Mouse (Mus musculus) liver, embryonic 15.5 days (tissue): ENCODE results near the gene Kcna7. TPM values are rescaled to one million over a fixed set of nuclear protein-coding genes. Genes with fewer than 3 reads are reported as not detected.

Source experiments
- ATAC-seq: fragments of 200-750 bp; cut with Nextera tagmentation; 2 replicates; pipeline ENCODE4 v1.8.0; 2017; ENCODE audit warnings: moderate number of reproducible peaks, mild to moderate bottlenecking, moderate library complexity; ENCODE audit not compliant: insufficient read depth
- H3K27ac ChIP-seq: fragments of 300-500 bp; sonication (generic); replicated peaks from 2 replicates; pipeline ENCODE4 v1.5.1; 2015; ENCODE audit warnings: mild to moderate bottlenecking, inconsistent platforms
- H3K27me3 ChIP-seq: fragments of 300-500 bp; sonication (generic); 2 replicates; pipeline ENCODE4 v1.6.1; 2015; ENCODE audit warnings: mild to moderate bottlenecking, inconsistent platforms
- H3K36me3 ChIP-seq: fragments of 300-500 bp; sonication (generic); replicated peaks from 2 replicates; pipeline ENCODE4 v1.6.1; 2015; ENCODE audit warnings: moderate library complexity, mild to moderate bottlenecking, inconsistent platforms
- H3K4me1 ChIP-seq: fragments of 300-500 bp; sonication (generic); replicated peaks from 2 replicates; pipeline ENCODE4 v1.6.1; 2015; ENCODE audit warnings: inconsistent platforms
- H3K4me2 ChIP-seq: fragments of 300-500 bp; sonication (generic); 2 replicates; pipeline ENCODE4 v1.6.1; 2015; ENCODE audit warnings: moderate library complexity, mild to moderate bottlenecking, inconsistent platforms
- H3K4me3 ChIP-seq: fragments of 300-500 bp; sonication (generic); replicated peaks from 2 replicates; pipeline ENCODE4 v1.5.1; 2015; ENCODE audit warnings: mild to moderate bottlenecking, inconsistent platforms
- H3K9ac ChIP-seq: fragments of 300-500 bp; sonication (generic); 2 replicates; pipeline ENCODE4 v1.6.1; 2015; ENCODE audit warnings: moderate library complexity, mild to moderate bottlenecking, inconsistent platforms
- H3K9me3 ChIP-seq: fragments of 300-500 bp; sonication (generic); replicated peaks from 2 replicates; pipeline ENCODE4 v1.6.1; 2016; ENCODE audit warnings: inconsistent platforms
- WGBS: fragments of 180-500 bp; shearing (Covaris S2); methylation state at CpG from one replicate; pipeline ENCODE4 v1.1.7; 2015; ENCODE audit warnings: mixed read lengths; ENCODE audit not compliant: insufficient replicate concordance; 5-methylcytosine and 5-hydroxymethylcytosine counted together
- polyA plus RNA-seq: library from polyadenylated mRNA; unstranded; fragments of >200 nt; fragmentation: Nextera tagmentation; extraction: Ambion mirVana; gene quantifications from 2 replicates; pipeline ENCODE4 v1.2.1, GENCODE M21; 2015

Gene Kcna7
- polyA plus RNA-seq, 1 experiment from 2014 or later: not detected

DNA sequence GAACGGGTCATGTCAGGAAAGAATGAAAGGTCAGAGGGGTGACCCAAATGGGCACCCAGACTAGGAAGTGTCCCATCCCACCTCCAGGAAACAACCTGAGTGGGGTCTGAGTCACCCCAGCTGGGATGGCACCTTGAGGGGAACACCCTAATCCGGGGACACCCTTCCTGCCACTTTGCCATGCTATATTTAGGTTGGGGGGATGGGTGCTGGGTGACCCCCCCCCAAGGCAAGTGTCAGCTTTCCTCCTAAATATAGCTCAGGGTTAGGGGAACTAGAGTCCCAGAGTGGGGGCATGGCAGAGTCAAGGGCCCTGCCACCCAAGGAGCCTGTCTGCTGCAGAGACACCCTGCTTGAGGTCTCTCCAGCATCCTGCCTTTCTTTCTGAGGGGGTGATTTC, 7.0 kb downstream of the Kcna7 start:
- ATAC-seq: no peak
- peaks cover 22% of the 10 kb centered on the region for H3K4me1 ChIP-seq
- H3K36me3 ChIP-seq: no peaks in the 10 kb centered on the region
- WGBS: 67% methylated on average over 2 of the region's 2 CpGs
- H3K4me2 ChIP-seq: no peak overlapping the region
- H3K27ac ChIP-seq: no peak overlapping the region
- no peak overlapping the region for H3K4me3 ChIP-seq
- H3K9ac ChIP-seq: no peak overlapping the region
- no peaks in the 10 kb centered on the region for H3K9me3 ChIP-seq
- H3K27me3 ChIP-seq: peaks cover 100% of the 10 kb centered on the region

DNA sequence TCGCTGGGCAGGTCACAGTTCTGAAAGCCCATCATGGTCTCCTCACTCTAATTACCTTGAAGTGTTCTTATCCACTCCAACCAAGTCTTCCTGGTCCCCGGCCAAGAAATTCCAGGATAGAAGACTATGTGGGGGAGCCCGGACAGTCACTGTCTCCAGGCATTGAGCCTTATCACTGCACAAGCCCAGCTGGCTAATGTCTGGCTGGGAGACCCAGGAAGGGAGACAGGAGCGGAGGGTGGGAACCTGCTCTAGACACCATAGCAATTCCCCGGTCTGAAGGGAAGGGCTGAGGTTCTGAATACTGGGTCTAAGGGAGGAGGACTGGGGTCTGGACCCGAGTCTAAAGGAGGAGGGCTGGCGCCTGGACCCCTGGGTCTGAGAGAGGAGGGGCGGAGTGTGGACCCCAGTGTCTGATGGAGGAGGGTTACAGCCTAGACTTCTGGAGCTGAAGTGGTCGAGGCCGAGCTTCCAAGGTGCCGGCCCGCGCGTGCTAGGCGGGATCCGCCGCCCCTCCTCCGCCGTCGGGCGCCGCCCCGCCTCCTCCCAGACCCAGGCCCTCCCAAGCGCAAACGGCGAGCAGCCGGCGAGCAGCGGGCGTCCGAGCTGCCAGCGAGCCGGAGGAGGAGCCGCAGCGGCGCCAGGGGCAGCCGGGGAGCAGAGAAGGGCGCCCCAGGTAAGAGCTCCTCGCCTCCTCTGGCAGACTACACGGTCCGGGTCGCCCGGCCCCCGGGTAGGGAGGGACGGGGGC, 7.8 kb downstream of the Kcna7 start, which contains the start of gene Ntf5:
Gene Ntf5, plus strand, starts transcription at position 583 of the 751 bp plus-strand sequence.
- peak within 1 kb of the TSS; percentile 65 for H3K4me2 ChIP-seq
- WGBS: 3% methylated on average over 43 of the region's 45 CpGs
- H3K9me3 ChIP-seq: no peaks in the 10 kb centered on the region
- ATAC-seq: 0 out of 2 replicates have a peak, but pooled peaks have one; percentile 7
- peaks cover 22% of the 10 kb centered on the region for H3K4me1 ChIP-seq
- peak within 1 kb of the TSS; percentile 46 for H3K4me3 ChIP-seq
- no peaks in the 10 kb centered on the region for H3K36me3 ChIP-seq
- no peak within 1 kb of the TSS for H3K27ac ChIP-seq
- H3K27me3 ChIP-seq: peaks cover 100% of the 10 kb centered on the region
- no peak within 1 kb of the TSS for H3K9ac ChIP-seq

DNA sequence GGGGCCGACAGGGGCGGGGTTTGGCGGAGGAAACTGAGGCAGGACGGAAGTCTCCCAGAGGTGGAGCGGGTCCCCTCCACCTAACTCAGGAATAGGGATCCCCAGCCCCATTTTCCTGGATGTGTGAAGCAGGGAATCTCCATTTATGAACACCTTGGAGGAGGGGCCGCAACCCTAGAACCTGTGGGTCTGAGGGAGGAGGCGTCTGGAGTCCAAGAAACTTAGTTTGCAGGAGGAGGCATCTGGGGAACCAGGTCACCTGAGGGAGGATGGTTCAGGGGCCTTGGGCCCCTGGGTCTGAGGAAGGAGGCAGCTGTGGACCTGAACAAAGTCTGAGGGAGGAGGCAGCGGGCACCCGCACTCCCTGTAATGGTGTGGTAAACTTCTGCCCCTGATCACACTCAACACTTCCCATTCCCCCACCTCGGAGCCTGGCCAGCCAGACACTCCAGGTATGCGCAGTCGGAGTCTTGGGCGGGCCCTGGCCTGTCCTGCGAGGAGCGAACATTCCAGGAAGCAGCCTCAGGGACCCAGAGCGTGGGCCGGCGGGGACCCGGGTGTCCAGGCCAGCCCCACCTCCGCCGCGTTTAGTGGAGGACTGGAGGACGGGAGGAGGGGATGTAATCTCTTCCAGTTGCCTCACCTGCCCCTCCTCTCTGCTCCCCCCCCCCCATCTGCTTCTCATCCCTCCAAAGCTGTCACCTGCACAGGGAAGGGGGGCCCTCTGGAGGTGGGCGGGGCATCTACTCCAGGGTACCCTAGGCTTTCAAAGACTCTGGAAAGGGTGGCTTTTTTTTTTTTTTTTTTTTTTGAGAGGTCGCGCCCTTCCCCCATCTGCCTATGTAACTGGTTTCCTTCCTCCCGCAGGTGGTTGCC, 8.6 kb downstream of the Kcna7 start:
- Histone ChIP-seq H3K4me3 (peak overlapping the region; percentile 46), H3K4me1 (peaks cover 22% of the 10 kb centered on the region), H3K9ac (no peak overlapping the region), H3K27ac (no peak overlapping the region), H3K4me2 (peak overlapping the region; percentile 65), H3K36me3 (no peaks in the 10 kb centered on the region), H3K27me3 (peaks cover 100% of the 10 kb centered on the region), H3K9me3 (no peaks in the 10 kb centered on the region)
- WGBS: 2% methylated on average over 27 of the region's 27 CpGs
- ATAC-seq: 0 out of 2 replicates have a peak, but pooled peaks have one; percentile 7

DNA sequence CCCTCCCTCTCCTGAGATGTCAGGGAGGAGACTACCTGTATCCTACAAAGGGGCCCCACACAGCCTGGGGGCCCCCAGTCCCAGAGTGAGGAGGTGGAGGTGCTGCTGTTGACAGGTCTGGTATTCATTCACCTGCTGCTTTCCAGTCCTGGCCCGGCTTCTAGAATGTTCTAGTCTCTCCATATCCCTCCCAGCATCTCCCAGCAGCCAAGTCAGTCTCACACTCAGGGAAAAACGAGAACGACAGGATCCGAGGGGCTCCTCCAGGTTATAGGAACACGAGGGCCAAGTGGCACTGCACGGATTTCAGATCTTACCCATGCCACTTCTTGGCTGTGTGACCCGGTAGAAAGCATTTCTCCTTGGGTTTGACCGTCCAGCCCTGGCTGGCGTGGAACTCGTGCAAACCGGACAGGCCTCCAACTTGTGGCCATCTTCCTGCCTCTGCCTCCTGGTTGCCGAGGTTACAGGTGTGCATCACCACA, 9.3 kb downstream of the Kcna7 start:
- peaks cover 22% of the 10 kb centered on the region for H3K4me1 ChIP-seq
- H3K27ac ChIP-seq: no peak overlapping the region
- ATAC-seq: no peak
- peaks cover 100% of the 10 kb centered on the region for H3K27me3 ChIP-seq
- WGBS: 18% methylated on average over 12 of the region's 12 CpGs
- H3K4me2 ChIP-seq: no peak overlapping the region
- H3K4me3 ChIP-seq: no peak overlapping the region
- no peak overlapping the region for H3K9ac ChIP-seq
- H3K36me3 ChIP-seq: no peaks in the 10 kb centered on the region
- no peaks in the 10 kb centered on the region for H3K9me3 ChIP-seq

DNA sequence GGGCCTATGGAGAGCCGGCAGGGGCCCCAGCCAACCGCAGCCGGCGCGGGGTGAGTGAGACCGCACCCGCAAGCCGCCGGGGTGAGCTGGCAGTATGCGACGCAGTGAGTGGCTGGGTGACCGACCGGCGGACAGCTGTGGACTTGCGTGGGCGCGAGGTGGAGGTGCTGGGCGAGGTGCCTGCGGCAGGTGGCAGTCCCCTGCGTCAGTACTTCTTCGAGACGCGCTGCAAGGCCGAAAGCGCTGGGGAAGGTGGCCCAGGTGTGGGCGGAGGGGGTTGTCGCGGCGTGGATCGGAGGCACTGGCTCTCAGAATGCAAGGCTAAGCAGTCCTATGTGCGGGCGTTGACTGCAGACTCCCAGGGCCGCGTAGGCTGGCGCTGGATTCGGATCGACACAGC, 10.2 kb downstream of the Kcna7 start:
- Histone ChIP-seq H3K9me3 (no peaks in the 10 kb centered on the region), H3K9ac (no peak overlapping the region), H3K27ac (no peak overlapping the region), H3K4me3 (no peak overlapping the region), H3K36me3 (no peaks in the 10 kb centered on the region), H3K27me3 (peaks cover 100% of the 10 kb centered on the region), H3K4me2 (peak overlapping the region; percentile 10; the same call in 1 of the 2 replicates), H3K4me1 (peaks cover 22% of the 10 kb centered on the region)
- ATAC-seq: no peak
- 8% methylated on average over 37 of the region's 37 CpGs for WGBS

DNA sequence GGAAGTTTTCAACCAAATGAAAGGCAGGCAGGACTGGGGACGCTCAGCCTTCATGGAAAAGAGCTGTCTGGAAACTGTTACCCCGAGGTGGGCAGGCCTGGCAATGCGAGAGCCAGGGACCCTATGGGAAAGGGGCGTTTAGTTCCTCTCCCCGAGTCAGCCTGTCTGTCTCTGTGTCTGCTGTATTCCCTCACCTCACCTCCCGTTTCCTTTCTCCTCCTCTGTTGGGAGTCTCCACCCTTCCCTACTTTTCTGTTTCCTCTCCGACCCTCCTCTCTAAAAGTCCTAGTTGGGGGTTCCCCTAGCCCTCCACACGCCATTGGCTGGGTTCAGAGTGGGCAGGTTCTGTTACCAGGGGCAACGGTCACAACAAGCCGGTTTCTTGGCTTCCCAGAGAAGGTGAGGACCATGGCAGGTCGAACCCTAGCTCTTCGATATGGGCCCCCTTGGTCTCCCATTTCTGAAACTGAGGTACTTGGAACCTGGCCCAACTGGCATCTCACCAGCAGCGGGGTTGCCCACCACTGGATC, 12.6 kb downstream of the Kcna7 start:
- Histone ChIP-seq H3K9me3 (no peaks in the 10 kb centered on the region), H3K4me1 (peaks cover 22% of the 10 kb centered on the region), H3K4me2 (no peak overlapping the region), H3K27me3 (peaks cover 82% of the 10 kb centered on the region), H3K27ac (no peak overlapping the region), H3K9ac (no peak overlapping the region), H3K4me3 (no peak overlapping the region), H3K36me3 (peaks cover 22% of the 10 kb centered on the region)
- WGBS: 9% methylated on average over 13 of the region's 13 CpGs
- no peak for ATAC-seq

DNA sequence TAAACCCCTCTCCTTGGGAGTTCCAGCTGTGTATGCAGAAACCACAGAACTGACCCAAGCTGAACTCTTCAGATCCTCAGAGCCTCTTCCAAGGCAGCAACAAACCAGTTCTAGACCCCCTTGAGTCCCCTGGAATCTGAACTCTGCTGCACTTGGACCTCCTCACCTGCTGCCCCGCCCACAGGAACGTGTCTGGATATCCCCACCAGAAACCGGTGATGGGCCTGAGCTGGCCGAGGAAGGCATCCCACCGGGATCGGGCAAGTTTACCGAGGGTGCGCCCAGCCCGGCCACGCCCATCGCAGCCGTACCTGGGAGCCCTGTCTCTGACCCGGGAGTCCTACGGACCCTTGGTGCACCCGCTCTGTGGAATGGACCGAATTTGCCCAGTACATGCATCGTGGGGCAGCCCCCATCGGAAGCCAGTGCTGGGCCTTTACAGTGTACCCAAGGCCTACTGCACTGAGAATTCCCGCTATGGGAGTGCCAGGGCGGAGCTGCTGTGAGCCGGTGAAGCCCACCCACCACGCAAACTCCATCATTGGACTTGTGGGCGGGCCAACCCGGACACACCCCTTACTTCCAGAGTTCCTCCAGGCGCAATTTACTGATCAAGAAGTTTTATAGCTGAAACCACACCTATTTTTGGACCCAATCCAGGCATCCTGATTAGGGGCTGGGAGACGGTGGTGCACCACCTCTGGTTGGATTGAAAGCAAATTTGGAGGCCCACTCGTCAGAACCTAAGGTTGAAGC, 14.6 kb downstream of the Kcna7 start:
- Histone ChIP-seq H3K36me3 (peaks cover 42% of the 10 kb centered on the region), H3K4me1 (peaks cover 6% of the 10 kb centered on the region; the same call in 1 of the 2 replicates), H3K27ac (no peak overlapping the region), H3K4me3 (no peak overlapping the region), H3K4me2 (no peak overlapping the region), H3K27me3 (peaks cover 62% of the 10 kb centered on the region), H3K9me3 (no peaks in the 10 kb centered on the region), H3K9ac (no peak overlapping the region)
- ATAC-seq: no peak
- WGBS: 32% methylated on average over 27 of the region's 27 CpGs

DNA sequence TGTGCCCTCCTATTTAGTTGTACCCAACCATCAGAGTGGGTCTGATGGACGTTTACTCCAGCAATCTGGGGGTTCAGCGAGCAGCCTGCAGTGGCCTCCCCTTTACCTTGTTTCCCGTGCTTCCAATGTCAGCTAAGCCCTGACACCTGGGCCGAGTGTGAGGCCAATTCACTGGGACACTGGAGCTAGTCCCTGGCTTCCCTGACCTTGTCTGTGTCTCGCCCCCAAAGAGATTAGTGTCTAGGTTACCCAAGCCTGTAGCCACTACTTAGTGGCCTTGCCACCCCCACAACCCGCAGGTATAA, 15.1 kb downstream of the Kcna7 start, which contains the start of gene Lhb:
Gene Lhb, plus strand, starts transcription at position 206 of the 305 bp plus-strand sequence.
- ATAC-seq: no peak
- peaks cover 56% of the 10 kb centered on the region for H3K27me3 ChIP-seq
- H3K4me2 ChIP-seq: no peak within 1 kb of the TSS
- H3K9ac ChIP-seq: no peak within 1 kb of the TSS
- no peak within 1 kb of the TSS for H3K4me3 ChIP-seq
- H3K27ac ChIP-seq: no peak within 1 kb of the TSS
- peaks cover 47% of the 10 kb centered on the region for H3K36me3 ChIP-seq
- 57% methylated on average over 6 of the region's 6 CpGs for WGBS
- H3K9me3 ChIP-seq: no peaks in the 10 kb centered on the region
- peaks cover 3% of the 10 kb centered on the region; the same call in 1 of the 2 replicates for H3K4me1 ChIP-seq

DNA sequence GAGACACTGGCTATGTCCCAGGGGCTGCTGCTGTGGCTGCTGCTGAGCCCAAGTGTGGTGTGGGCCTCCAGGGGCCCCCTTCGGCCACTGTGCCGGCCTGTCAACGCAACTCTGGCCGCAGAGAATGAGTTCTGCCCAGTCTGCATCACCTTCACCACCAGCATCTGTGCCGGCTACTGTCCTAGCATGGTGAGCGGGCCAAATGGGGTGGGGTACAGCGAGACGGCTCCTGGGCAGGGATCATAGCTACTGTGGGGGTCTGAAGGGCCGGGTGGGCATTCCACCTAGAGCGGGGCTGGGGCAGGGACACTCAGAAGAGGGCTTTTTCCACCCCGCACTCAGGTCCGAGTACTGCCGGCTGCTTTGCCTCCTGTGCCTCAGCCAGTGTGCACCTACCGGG, 15.7 kb downstream of the Kcna7 start:
- H3K27me3 ChIP-seq: peaks cover 50% of the 10 kb centered on the region
- no peaks in the 10 kb centered on the region for H3K4me1 ChIP-seq
- H3K36me3 ChIP-seq: peaks cover 50% of the 10 kb centered on the region
- no peaks in the 10 kb centered on the region for H3K9me3 ChIP-seq
- H3K4me3 ChIP-seq: no peak overlapping the region
- WGBS: 84% methylated on average over 14 of the region's 14 CpGs
- H3K4me2 ChIP-seq: no peak overlapping the region
- ATAC-seq: no peak
- H3K27ac ChIP-seq: no peak overlapping the region
- no peak overlapping the region for H3K9ac ChIP-seq

DNA sequence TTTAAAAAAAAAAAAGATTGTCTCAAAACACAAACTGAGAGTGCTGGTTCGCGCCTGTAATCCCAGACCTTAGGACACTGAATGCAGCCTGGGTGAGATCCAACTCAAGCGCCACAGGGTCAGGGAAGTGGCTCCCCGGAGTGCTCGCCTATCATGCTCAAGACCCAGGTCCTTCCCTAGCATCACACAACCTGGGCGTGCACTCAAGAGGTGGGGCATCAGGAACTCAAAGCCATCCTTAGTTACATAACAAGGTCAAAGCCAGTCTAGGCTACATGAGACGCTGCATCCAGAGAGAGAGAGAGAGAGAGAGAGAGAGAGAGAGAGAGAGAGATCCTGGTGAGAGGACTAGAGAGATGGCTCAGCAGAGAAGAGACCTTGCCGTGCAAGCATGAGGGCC, 21.1 kb downstream of the Kcna7 start:
- WGBS: 77% methylated on average over 8 of the region's 8 CpGs
- H3K4me2 ChIP-seq: no peak overlapping the region
- no peak for ATAC-seq
- no peak overlapping the region for H3K9ac ChIP-seq
- no peaks in the 10 kb centered on the region for H3K9me3 ChIP-seq
- H3K4me1 ChIP-seq: peaks cover 13% of the 10 kb centered on the region
- no peak overlapping the region for H3K4me3 ChIP-seq
- H3K27ac ChIP-seq: no peak overlapping the region
- peaks cover 94% of the 10 kb centered on the region for H3K36me3 ChIP-seq
- no peaks in the 10 kb centered on the region for H3K27me3 ChIP-seq
